Mouse (Mus musculus): ENCODE results near the gene Cep128.

GRCm38 (mm10) chr12:91266014-91266413, 118.2 kb downstream of the Cep128 start:
- TF ChIP-seq CTCF (IDR thresholded peaks at IDR 0.05; ENCODE audit: insufficient read depth, low read length) (no peak), POLR2A (IDR thresholded peaks at IDR 0.05; ENCODE audit: borderline replicate concordance, extremely low read depth, low read depth, low read length) (no peak)

All from lung, adult 2 months (tissue).